Mouse (Mus musculus) hematopoietic stem cell, adult 5-6 weeks (primary cell): ENCODE measurements around the gene Doc2b. TPM values are rescaled to one million over a fixed set of nuclear protein-coding genes. Genes with fewer than 3 reads are reported as not detected.
"Not testable (repeated sequence)": the region's sequence is repeated elsewhere in the genome, so short reads cannot be mapped to it uniquely, and the experiment has no call there.

Source experiments
- ATAC-seq, 2 experiments: fragments of 125-278 bp in 1 of 2; replicated peaks in 1 of 2; 2 replicates each; pipeline ENCODE4 v1.8.0; 2016 to 2017; ENCODE audit warnings: inconsistent platforms in 2 of 2, mild to moderate bottlenecking in 2 of 2, moderate number of reproducible peaks in 2 of 2, low read depth in 1 of 2, moderate TSS enrichment in 1 of 2; ENCODE audit not compliant: low FRiP score in 2 of 2, poor library complexity in 2 of 2, severe bottlenecking in 2 of 2, insufficient read depth in 1 of 2, low TSS enrichment in 1 of 2
- total RNA-seq: library from RNA; stranded (forward); fragments of 172-1452, 232-1000 nt; gene quantifications from 2 replicates; pipeline ENCODE4 v1.2.3, GENCODE M21; 2017

Doc2b gene
- total RNA-seq, 1 experiment from 2014 or later = not detected

DNA sequence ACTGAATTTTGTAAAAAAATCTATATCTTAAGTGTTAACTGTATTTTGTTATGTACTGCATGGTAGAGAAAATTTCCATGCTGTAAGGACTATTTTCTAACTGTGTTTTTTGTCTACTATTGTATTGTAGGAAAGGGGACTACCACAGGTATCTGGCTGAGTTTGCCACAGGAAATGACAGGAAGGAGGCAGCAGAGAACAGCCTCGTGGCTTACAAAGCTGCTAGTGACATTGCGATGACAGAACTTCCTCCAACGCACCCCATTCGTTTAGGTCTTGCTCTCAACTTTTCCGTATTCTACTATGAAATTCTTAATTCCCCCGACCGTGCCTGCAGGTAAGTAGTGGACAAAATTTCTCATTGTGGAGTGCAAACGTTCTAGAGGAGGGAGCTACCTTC lies 39.2 kb downstream of the Doc2b start:
- peak in 1 of 2 experiments; percentile 60; a peak in 2 of 4 replicates for ATAC-seq

DNA sequence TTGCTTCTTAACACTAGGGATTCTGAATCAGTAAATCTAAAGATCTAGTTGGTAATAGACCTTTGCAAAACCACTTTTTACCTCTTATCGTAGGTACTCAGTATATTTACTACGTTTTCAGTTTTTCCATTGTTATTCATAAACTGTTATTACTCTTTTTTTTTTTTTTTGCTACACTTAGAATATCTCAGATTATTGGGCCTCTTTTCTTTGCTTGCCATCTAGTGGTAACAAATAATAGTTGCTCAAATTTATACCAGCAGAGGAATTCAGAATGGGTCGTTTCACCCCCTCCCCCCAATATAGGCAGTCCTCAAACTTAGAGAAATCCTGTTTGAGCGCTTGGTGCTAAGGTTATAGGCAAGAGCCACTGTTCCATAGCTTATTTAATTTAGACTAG lies 44.8 kb downstream of the Doc2b start:
- ATAC-seq = no peak

GRCm38 (mm10) chr11:75750537-75750936 lies 45.3 kb downstream of the Doc2b start:
- ATAC-seq = no peak

- no peak for ATAC-seq
These were observed 51.1 kb downstream of the Doc2b start for GRCm38 (mm10) chr11:75744761-75745160.

- no peak for ATAC-seq
These were observed 54.2 kb downstream of the Doc2b start for GRCm38 (mm10) chr11:75741615-75742014.

DNA sequence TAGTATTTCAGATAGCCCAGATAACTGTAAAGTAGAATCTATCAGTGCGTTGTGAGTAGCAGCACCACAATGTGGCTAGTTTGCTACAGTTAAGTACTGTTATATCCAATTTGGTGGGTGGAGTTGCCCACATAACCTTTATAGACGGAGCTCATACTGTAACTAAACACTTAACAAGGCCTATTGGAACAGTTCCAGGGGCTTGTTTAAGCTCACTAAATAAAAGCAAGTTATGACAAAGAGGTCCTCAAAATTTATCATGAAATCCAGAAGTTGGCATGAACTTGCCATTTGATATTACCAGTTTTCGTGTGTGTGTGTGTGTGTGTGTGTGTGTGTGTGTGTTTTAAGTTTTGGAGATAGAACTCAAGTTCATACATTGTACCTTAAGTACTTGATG lies 55.6 kb downstream of the Doc2b start:
- ATAC-seq = no peak

- ATAC-seq = no peak
These were observed 57.4 kb downstream of the Doc2b start for GRCm38 (mm10) chr11:75738477-75738821.

DNA sequence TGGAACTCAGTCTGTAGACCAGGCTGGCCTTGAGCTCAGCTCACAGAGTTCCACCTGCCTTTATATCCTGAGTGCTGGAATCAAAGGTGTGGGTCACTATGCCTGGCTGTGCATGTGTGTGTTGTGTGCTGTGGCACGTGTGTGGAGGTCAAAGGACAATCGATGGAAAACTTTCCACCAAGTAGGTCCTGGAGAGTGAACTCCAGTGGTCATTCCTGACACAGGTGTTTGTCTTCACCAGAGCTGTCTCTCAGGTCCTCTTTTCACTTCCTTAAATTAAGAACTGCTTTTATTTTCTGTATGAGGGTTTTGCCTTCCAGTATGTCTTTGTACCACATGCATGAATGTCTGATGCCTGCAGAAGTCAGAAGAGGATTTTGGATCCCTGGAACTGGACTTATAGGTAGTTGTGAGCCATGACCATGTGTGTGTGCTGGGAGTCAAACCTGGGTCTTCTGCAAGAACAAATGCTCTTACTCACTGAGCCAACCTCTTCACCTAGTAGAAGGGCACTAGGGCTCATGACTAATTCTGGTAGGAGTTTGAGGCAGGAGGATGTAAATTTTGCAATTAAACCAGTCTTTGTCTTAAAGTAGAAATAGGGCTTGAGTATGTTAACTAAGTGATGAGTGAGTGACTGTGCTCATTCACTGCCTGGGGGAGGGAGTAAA lies 57.9 kb downstream of the Doc2b start:
- no peak for ATAC-seq

GRCm38 (mm10) chr11:75736978-75737377 lies 58.9 kb downstream of the Doc2b start:
- ATAC-seq = no peak

DNA sequence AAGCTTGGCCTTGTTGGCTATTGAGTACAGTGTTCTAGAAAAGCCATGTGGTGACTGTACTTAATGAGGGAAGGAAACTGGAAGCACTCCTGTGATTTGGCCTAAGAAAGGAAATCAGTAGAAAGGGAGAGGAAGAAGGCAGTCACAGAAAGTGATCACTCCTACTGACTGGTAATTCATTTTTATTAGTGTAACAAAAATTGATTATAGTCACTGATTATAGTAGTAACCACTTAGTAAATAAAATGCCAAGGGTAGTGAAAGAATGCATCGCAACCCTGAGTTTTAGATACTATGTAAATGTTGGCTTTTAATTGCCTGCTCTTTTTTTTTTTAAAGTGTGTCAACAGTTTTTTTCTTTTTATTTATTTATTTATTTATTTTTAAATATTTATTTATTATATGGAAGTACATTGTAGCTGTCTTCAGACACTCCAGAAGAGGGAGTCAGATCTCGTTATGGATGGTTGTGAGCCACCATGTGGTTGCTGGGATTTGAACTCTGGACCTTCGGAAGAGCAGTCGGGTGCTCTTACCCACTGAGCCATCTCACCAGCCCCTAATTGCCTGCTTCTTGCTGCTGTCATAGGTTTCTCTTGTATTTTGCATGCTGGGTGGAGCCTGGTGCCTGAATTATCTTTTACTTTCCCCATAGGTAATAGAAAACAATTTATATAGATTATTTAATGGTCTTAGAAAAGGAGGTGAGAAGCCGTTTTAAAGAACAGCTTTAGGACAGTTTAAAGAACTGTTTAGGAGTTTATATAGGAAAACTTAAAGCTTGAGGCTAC lies 60.2 kb downstream of the Doc2b start:
- no peak for ATAC-seq

GRCm38 (mm10) chr11:75733227-75733940 lies 62.5 kb downstream of the Doc2b start:
- peak; percentile 13 to 19; a peak in 2 of 4 replicates for ATAC-seq

DNA sequence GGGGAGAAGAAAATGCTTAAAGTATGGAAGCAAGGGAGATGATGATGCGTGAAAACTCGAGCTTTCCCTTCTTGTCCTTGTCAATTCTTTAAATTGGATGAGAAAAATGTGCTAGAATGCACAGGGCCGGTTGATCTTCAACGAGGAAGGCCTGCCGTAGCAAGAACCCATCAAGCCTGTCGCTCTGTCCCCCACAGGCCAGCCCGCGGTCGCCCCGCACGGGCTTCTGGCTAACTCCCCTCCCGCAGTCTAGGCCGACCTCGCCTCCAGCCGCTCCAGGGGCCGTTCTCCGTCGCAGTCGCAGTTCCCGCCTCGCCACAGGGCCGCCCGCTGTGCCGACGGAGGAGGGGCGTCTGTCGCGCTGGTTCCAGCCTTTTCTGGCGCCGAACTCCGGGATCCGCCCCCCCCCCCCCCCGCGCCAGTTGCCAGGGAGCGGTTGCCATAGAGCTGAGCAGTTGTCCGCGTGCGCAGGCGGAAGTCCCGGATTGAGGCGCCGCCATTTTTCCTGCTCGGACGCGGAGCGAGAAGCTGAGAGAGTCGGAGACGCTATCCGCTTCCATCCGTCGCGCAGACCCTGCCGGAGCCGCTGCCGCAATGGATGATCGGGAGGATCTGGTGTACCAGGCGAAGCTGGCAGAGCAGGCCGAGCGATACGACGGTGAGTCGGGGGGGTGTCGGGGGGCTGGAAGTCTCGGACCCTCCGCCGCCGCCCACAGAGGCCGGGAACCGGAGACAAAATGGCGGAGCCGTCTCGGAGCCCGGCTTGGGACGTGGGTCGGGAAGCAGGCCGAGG lies 63.2 kb downstream of the Doc2b start, which contains the start of gene Ywhae:
Ywhae (plus strand) TSS at position 436 of the 793 bp plus-strand sequence.
- ATAC-seq = peak; percentile 76 to 91

DNA sequence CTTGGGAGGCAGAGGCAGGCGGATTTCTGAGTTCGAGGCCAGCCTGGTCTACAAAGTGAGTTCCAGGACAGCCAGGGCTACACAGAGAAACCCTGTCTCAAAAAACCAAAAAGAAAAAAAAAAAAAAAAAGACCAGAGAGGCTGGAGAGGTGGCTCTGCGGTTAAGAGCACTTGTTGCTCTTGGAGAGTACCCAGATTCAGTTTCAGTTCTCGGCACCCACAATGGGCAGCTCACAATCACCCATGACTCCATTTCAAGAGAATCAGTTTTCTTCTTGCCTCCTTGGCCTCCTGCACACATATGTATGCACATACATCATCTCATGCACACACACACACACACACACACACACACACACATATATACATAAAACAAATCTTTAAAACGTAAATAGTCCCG lies 68.2 kb downstream of the Doc2b start:
- not testable (repeated sequence) for ATAC-seq

GRCm38 (mm10) chr11:75727168-75727567 lies 68.7 kb downstream of the Doc2b start:
- no peak for ATAC-seq

DNA sequence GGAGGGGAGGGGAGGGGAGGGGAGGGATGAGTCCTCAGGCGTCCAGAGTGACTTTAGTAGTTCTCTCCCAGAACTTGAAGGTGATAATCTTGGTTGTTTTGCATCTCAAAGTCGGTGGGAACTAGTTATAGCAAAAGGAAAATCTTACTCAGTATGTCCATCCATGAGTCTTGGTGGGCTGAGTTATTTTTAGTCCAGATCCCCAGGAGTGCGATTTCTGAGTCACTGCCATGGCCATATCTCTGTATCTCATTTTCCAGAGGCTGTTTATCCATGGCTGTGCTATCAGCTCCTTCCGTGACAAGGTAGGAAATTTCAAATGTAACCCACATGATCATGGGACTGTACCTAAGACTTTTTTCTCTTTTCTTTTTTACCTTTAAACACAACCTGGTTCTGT lies 73.5 kb downstream of the Doc2b start:
- ATAC-seq = no peak
